Mouse (Mus musculus) cerebellum, postnatal 10 days (tissue): Measurements from ENCODE around the gene Ahcyl2.
A peak's percentile ranks its signal among the peaks of the same experiment; 100 is the strongest.

ENCODE experiments used
- DNase-seq, 2 experiments: peaks; one replicate each; pipeline ENCODE4 v3.0.0; 2021; ENCODE audit warnings: mixed read lengths in 2 of 2

Gene Ahcyl2

GRCm38 (mm10) chr6:29853900-29854390 lies 86.1 kb downstream of the Ahcyl2 start:
- DNase-seq, result peak; percentile 61 to 65

- DNase-seq, result no peak
Observed at GRCm38 (mm10) chr6:29858619-29859018, 90.8 kb downstream of the Ahcyl2 start.

GRCm38 (mm10) chr6:29859344-29859743 lies 91.5 kb downstream of the Ahcyl2 start:
- DNase-seq, result no peak

GRCm38 (mm10) chr6:29860238-29860637 lies 92.4 kb downstream of the Ahcyl2 start:
- peak; percentile 13 to 44 for DNase-seq

GRCm38 (mm10) chr6:29864926-29865325 lies 97.1 kb downstream of the Ahcyl2 start:
- DNase-seq, result no peak

GRCm38 (mm10) chr6:29866935-29867724 lies 99.3 kb downstream of the Ahcyl2 start:
- no peak for DNase-seq

GRCm38 (mm10) chr6:29868341-29868895 lies 100.6 kb downstream of the Ahcyl2 start:
- DNase-seq, result no peak

GRCm38 (mm10) chr6:29873654-29874053 lies 105.8 kb downstream of the Ahcyl2 start:
- DNase-seq, result no peak

GRCm38 (mm10) chr6:29875576-29875975 lies 107.8 kb downstream of the Ahcyl2 start:
- DNase-seq, result peak in 1 of 2 experiments; percentile 11

- DNase-seq, result no peak
Observed at GRCm38 (mm10) chr6:29876782-29877181, 109.0 kb downstream of the Ahcyl2 start.

- no peak for DNase-seq
Observed at GRCm38 (mm10) chr6:29879579-29879978, 111.8 kb downstream of the Ahcyl2 start.

- no peak for DNase-seq
Observed at GRCm38 (mm10) chr6:29880796-29881195, 113.0 kb downstream of the Ahcyl2 start.

- no peak for DNase-seq
Observed at GRCm38 (mm10) chr6:29881936-29882335, 114.1 kb downstream of the Ahcyl2 start.

GRCm38 (mm10) chr6:29882870-29883269 lies 115.1 kb downstream of the Ahcyl2 start:
- DNase-seq, result no peak

- no peak for DNase-seq
Observed at GRCm38 (mm10) chr6:29891151-29891550, 123.3 kb downstream of the Ahcyl2 start.

- DNase-seq, result no peak
Observed at GRCm38 (mm10) chr6:29896976-29897375, 129.2 kb downstream of the Ahcyl2 start.

- no peak for DNase-seq
Observed at GRCm38 (mm10) chr6:29901450-29901849, 133.6 kb downstream of the Ahcyl2 start.

- DNase-seq, result no peak
Observed at GRCm38 (mm10) chr6:29902256-29902655, 134.4 kb downstream of the Ahcyl2 start.

GRCm38 (mm10) chr6:29903343-29903914 lies 135.6 kb downstream of the Ahcyl2 start:
- DNase-seq, result no peak

GRCm38 (mm10) chr6:29904281-29904680 lies 136.5 kb downstream of the Ahcyl2 start:
- no peak for DNase-seq

- peak; percentile 30 to 33 for DNase-seq
Observed at GRCm38 (mm10) chr6:29910631-29911030, 142.8 kb downstream of the Ahcyl2 start.

GRCm38 (mm10) chr6:29913673-29914072 lies 145.9 kb downstream of the Ahcyl2 start:
- DNase-seq, result no peak

- DNase-seq, result no peak
Observed at GRCm38 (mm10) chr6:29914136-29914535, 146.3 kb downstream of the Ahcyl2 start.

GRCm38 (mm10) chr6:29915836-29916235 lies 148.0 kb downstream of the Ahcyl2 start:
- peak; percentile 16 to 24 for DNase-seq
